Mouse (Mus musculus) thymus, adult 2 months (tissue): ENCODE measurements at regions not wholly inside any gene's neighbourhood (a gene's known extent, or its start where the extent isn't known, plus 50 kb on each side); places are given as distances from the start of the nearest gene placed in this dataset.

Experiments
- DNase-seq: peaks from one replicate; pipeline ENCODE4 v3.0.0; 2021
- H3K27ac ChIP-seq: fragments of 200-500 bp; 2 replicates; pipeline ENCODE4 v1.5.1; 2012; ENCODE audit warnings: low read length, control low read depth; ENCODE audit not compliant: control insufficient read depth, insufficient read depth
- H3K27me3 ChIP-seq: fragments of 200-500 bp; 2 replicates; pipeline ENCODE4 v1.6.1; 2012; ENCODE audit warnings: mild to moderate bottlenecking, low read length, moderate library complexity, mixed read lengths; ENCODE audit not compliant: control insufficient read depth, insufficient read depth
- H3K36me3 ChIP-seq: fragments of 200-500 bp; 2 replicates; pipeline ENCODE4 v1.6.1; 2012; ENCODE audit warnings: mild to moderate bottlenecking, low read length, moderate library complexity; ENCODE audit not compliant: control insufficient read depth, insufficient read depth
- H3K4me1 ChIP-seq: fragments of 200-500 bp; replicated peaks from 2 replicates; pipeline ENCODE4 v1.6.1; 2012; ENCODE audit warnings: low read length; ENCODE audit not compliant: control insufficient read depth, insufficient read depth
- H3K4me3 ChIP-seq: fragments of 200-500 bp; 2 replicates; pipeline ENCODE4 v1.5.1; 2012; ENCODE audit warnings: mild to moderate bottlenecking, low read length, control low read depth, moderate library complexity; ENCODE audit not compliant: control insufficient read depth, insufficient read depth
- CTCF ChIP-seq: fragments of 200-500 bp; IDR thresholded peaks from 2 replicates; pipeline ENCODE4 v1.5.1; 2012; ENCODE audit warnings: mild to moderate bottlenecking, control low read depth, low read length, moderate library complexity, borderline replicate concordance; ENCODE audit not compliant: control insufficient read depth, poor library complexity, insufficient read depth; ENCODE audit errors: extremely low read depth
- POLR2A ChIP-seq: fragments of 200-500 bp; IDR thresholded peaks from 2 replicates; pipeline ENCODE4 v1.6.1; 2012; ENCODE audit warnings: mild to moderate bottlenecking, low read length, control low read depth, moderate library complexity; ENCODE audit not compliant: control insufficient read depth, poor library complexity, insufficient read depth; ENCODE audit errors: extremely low read depth
- WGBS: fragments of 180-500 bp; shearing (Covaris S2); methylation state at CpG from one replicate; pipeline ENCODE4 v1.1.7; 2018; 5-methylcytosine and 5-hydroxymethylcytosine counted together

DNA sequence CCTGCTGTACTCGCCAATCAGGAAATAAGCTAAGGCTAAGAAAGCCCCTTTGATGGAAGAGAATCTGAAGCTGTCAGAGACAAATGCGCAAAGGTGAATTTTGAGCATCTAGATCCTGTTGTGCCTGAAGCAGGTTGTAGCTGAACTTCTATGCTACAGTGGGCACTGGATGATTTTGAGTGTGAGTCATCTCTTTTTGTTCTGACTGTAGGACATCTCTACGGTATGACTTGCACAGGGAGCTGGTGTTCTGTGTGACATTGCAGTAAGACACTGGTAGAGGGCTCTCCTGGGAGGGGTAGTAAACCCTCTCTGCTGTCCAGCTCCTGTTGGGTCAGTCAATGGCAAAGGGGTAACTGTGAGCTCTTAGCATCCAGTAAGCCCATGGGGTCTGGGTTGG is 71.4 kb upstream of the Rbpj start:
- Histone ChIP-seq H3K27me3 (no peaks in the 10 kb centered on the region), H3K36me3 (no peaks in the 10 kb centered on the region), H3K27ac (no peak overlapping the region), H3K4me1 (no peaks in the 10 kb centered on the region), H3K4me3 (no peak overlapping the region)
- 92% methylated on average over 3 of the region's 3 CpGs for WGBS
- TF ChIP-seq CTCF (no peak), POLR2A (no peak)
- DNase-seq = no peak

DNA sequence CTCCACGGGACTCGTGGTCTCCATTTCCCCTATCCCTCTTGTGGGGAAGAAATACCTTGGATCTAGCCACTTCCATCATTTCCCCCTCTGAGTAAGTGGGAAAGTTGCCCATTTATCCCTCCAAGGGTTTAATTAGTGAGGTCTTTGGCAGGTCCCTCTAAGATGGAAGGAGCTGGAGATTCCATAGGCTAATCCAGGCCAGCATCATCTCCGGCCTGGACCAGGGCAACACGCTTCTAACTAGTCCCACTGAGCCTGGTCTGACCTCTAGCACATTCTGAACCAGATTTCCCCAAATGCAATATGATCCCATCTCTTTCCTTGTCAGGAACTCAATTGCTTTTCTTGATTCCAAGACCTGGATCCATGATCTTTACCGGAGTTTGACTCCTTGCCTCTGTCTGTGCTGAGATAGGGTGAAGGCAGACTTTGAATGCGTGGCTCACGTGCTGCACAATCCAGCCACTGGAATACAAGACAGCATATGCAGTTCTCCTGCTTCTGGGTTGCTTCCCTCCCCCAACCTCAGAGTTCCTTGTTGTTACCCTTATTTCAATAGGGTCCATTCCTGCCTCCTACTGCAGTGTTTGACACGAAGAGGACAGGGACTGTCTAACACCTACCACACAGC is 67.4 kb upstream of the Rbpj start:
- no peak for DNase-seq
- 91% methylated on average over 8 of the region's 8 CpGs for WGBS

DNA sequence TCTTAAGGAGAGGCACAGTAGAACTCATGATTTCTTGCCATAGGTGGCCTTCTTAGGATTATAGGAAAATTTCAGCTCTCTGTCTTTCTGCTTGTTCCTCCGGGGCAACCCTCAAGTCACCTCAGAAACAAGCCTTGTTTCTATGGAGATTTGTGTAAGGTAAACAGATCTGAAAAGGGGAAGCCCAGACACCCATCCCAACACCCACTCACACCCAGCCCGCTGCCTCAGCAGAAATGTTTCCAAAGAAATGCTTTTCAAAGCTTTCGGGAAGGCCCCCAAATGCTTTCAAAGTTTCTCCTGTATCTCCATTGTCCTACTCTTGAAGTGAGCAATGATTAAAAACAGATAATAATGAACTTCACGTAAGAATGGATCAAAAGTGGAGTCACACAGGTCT is 64.9 kb upstream of the Rbpj start:
- Histone ChIP-seq H3K27me3 (no peaks in the 10 kb centered on the region), H3K27ac (no peak overlapping the region), H3K4me1 (no peaks in the 10 kb centered on the region), H3K36me3 (no peaks in the 10 kb centered on the region), H3K4me3 (no peak overlapping the region)
- DNase-seq = no peak
- WGBS = 53% methylated on average over 4 of the region's 4 CpGs
- no peak for TF ChIP-seq POLR2A

More for the DNA sequence above, 67.4 kb upstream of the Rbpj start:
- TF ChIP-seq CTCF (no peak), POLR2A (no peak)
- H3K27me3 ChIP-seq = no peaks in the 10 kb centered on the region
- no peaks in the 10 kb centered on the region for H3K36me3 ChIP-seq
- no peak overlapping the region for H3K27ac ChIP-seq
- H3K4me3 ChIP-seq = no peak overlapping the region
- no peaks in the 10 kb centered on the region for H3K4me1 ChIP-seq

DNA sequence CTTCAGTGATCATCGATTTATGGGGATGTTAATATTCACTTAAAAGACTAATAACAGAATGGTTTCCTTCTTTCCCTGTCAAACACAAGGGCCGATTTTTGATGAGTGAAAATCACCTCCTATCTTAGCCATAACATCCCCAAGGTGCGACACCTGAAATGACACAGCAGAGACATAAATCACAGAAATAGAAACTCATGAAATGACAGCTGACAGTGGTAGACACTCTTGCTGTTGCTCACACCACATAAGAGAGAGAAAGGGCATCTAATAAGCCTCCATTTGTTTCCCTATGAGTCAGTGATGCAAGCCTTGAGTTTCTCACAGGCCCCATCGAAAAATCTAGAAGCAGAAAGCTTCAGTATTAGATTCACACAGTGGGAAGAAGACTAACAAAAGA is 63.9 kb upstream of the Rbpj start:
- no peak overlapping the region for H3K4me3 ChIP-seq
- no peak overlapping the region for H3K27ac ChIP-seq
- TF ChIP-seq POLR2A (no peak), CTCF (no peak)
- no peak for DNase-seq
- H3K27me3 ChIP-seq = no peaks in the 10 kb centered on the region
- no peaks in the 10 kb centered on the region for H3K36me3 ChIP-seq
- 80% methylated on average over 4 of the region's 4 CpGs for WGBS
- no peaks in the 10 kb centered on the region for H3K4me1 ChIP-seq

GRCm38 (mm10) chr5:53402619-53403151 is 63.3 kb upstream of the Rbpj start:
- no peak for DNase-seq
- no peak overlapping the region for H3K27ac ChIP-seq
- TF ChIP-seq CTCF (no peak), POLR2A (no peak)
- no peaks in the 10 kb centered on the region for H3K4me1 ChIP-seq
- no peaks in the 10 kb centered on the region for H3K36me3 ChIP-seq
- H3K27me3 ChIP-seq = no peaks in the 10 kb centered on the region
- WGBS = 17% methylated on average over 9 of the region's 9 CpGs
- H3K4me3 ChIP-seq = no peak overlapping the region

GRCm38 (mm10) chr5:53405929-53406328 is 60.0 kb upstream of the Rbpj start:
- TF ChIP-seq CTCF (no peak), POLR2A (no peak)
- H3K4me1 ChIP-seq = no peaks in the 10 kb centered on the region
- WGBS = 95% methylated on average over 5 of the region's 5 CpGs

DNA sequence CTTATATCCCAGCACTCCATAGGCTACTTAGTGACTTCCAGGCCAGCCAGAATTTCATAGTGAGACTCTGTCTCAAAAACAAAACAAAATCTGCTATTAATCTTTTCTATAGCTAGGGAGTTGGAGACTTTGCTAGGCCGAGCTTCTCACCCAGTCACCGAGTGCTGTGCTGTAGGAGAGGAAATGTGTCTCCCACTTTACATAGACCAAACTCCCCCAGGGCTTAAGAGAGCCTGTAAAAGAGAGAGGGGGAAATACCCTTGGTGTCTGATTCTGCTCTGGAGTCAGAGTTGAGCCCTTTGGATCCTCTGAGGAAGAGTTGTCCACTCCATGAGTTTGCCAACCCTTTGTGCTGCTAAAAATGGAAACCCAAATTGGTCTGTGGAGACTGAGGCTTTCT is 58.3 kb upstream of the Rbpj start:
- 94% methylated on average over 2 of the region's 2 CpGs for WGBS
- TF ChIP-seq CTCF (no peak), POLR2A (no peak)
- no peaks in the 10 kb centered on the region for H3K36me3 ChIP-seq
- no peaks in the 10 kb centered on the region for H3K4me1 ChIP-seq
- H3K27me3 ChIP-seq = no peaks in the 10 kb centered on the region
- DNase-seq = no peak
- H3K27ac ChIP-seq = no peak overlapping the region
- no peak overlapping the region for H3K4me3 ChIP-seq

More at GRCm38 (mm10) chr5:53405929-53406328, 60.0 kb upstream of the Rbpj start:
- no peak overlapping the region for H3K27ac ChIP-seq
- H3K27me3 ChIP-seq = no peaks in the 10 kb centered on the region
- H3K36me3 ChIP-seq = no peaks in the 10 kb centered on the region
- no peak for DNase-seq
- no peak overlapping the region for H3K4me3 ChIP-seq
